Mouse (Mus musculus) kidney, postnatal 36 days (tissue): ENCODE measurements around the gene Gm20388.
A peak's percentile ranks its signal among the peaks of the same experiment; 100 is the strongest.

Experiments
- DNase-seq, 2 experiments: peaks; one replicate each; pipeline ENCODE4 v3.0.0; 2021 to 2022; ENCODE audit warnings: mixed read lengths in 2 of 2

Gm20388 gene

DNA sequence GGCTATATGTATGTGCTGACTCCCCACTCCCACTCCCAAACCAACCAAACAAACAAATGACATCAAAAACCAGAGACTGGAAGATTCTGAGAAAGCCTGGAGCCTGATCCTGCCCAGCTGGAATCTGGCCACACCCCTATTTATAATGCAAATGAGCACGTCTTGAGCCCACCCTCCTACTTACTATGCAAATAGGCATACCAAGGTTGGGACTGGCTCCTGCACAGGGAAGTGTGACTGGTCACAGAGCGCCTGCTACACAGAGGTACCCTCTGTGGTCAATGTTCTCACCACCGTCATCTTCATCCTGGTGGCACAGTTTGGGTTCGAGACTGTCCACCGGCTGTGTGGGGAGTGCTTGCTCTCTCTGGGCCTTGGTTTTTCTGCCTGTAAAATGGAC is 464.5 kb downstream of the Gm20388 start:
- peak; percentile 49 to 63 for DNase-seq

DNA sequence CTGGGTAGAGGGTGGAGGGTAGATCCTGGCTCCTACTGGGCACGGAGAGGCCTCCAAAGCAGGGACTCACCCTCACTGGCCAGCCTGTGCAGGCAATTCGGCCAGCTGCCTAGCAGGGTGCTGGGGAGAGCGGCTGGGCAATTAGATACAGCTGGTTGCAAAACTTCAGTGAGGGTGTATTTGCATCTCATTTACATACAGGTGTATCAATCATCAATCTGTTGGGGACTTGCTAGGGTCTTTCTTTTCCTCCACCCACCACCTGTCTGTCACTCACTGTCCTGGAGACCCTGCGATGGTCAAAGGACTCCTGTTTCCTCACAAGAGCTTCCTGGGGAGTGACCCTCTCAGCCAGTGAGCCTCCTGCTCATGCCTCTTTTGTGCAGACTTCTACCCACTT is 465.6 kb downstream of the Gm20388 start:
- DNase-seq: no peak

GRCm38 (mm10) chr8:120376847-120377802 is 466.5 kb downstream of the Gm20388 start:
- DNase-seq: peak in 1 of 2 experiments; percentile 56

DNA sequence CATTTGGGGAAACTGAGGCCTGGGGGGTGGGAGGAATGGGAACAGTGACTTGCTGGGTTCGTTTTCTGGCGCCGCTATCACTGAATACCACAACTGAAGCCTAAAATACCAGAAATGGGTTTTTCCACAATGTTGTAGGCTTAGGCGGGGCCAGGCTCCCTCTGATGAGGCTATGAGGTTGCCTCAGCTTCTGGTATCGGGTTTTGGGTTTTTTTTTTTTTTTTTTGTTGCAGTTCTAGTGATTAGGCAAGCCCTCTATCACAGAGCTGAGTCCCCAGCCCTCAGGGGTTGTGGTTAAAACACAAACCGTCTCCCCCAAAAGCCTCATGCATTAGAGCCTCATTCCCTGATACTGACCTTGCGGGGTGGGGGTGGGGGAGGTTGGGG is 467.2 kb downstream of the Gm20388 start:
- no peak for DNase-seq

DNA sequence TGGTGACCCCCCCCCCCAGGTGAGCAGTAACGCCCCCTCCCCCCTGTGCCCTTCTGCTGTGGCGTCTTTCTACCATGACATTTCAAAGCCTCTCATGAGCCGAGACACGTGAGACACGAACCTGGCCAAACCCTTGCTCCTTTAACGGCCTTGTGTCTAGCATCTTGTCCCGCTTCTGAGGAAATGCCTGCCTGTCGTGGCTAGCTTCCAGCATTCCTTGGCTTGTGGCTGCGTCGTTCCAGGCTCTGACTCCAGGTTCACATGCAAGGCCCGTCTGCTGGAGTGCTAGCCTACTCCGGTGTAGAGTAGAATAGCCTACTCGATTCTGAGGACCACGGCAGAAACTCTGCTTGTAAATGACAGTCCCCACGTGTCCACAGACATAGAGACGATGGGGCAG is 467.7 kb downstream of the Gm20388 start:
- DNase-seq: peak; percentile 88 to 92

- DNase-seq: no peak
Measured at GRCm38 (mm10) chr8:120379015-120379414, 468.4 kb downstream of the Gm20388 start.

GRCm38 (mm10) chr8:120381865-120382264 is 471.2 kb downstream of the Gm20388 start:
- DNase-seq: no peak

- peak; percentile 69 to 83 for DNase-seq
Measured at GRCm38 (mm10) chr8:120382436-120383203, 472.0 kb downstream of the Gm20388 start.

GRCm38 (mm10) chr8:120383204-120383560 is 472.5 kb downstream of the Gm20388 start:
- no peak for DNase-seq

DNA sequence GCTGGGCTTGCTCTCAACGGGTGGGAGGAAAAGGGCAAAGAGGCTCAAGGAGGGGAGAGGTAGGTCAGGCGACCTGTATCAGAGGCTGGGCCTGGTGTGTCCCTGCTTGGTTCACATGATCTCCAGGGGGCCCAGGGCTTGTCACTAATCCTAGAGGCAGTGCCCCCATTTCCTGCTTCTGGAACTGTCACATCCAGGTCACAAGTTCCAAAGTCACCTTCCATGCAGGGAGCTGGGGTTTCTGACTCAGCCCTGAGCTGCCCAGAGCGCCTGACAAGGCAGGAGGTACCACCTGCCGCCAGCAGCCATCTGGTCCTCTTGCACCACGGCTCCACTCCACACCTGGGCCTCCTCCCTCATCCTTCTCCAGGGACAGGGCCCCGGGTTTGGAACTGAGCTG is 473.1 kb downstream of the Gm20388 start:
- no peak for DNase-seq

- no peak for DNase-seq
Measured at GRCm38 (mm10) chr8:120384745-120385144, 474.1 kb downstream of the Gm20388 start.

DNA sequence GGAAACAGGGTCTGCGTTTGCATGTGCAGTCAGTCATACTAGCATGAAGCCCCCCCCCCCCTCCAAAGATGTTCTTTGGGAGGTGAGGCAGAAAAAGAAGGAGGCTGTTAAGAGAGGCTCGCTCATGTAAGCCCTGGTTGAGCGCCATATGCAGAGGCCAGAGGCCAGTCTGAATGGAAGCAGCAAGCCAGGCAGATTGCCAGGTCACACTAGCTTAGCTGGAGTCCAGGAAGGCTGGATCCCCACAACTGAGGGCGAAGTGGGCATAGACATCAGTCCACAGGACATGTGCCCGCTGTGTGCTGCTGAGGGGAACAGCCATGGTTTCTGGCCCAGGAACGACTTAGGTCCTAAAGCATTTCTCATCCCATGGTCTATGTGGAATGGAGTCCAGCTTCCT is 477.6 kb downstream of the Gm20388 start:
- peak in 1 of 2 experiments; percentile 45 for DNase-seq

GRCm38 (mm10) chr8:120390598-120390997 is 480.0 kb downstream of the Gm20388 start:
- DNase-seq: no peak

GRCm38 (mm10) chr8:120391856-120392255 is 481.2 kb downstream of the Gm20388 start:
- no peak for DNase-seq

DNA sequence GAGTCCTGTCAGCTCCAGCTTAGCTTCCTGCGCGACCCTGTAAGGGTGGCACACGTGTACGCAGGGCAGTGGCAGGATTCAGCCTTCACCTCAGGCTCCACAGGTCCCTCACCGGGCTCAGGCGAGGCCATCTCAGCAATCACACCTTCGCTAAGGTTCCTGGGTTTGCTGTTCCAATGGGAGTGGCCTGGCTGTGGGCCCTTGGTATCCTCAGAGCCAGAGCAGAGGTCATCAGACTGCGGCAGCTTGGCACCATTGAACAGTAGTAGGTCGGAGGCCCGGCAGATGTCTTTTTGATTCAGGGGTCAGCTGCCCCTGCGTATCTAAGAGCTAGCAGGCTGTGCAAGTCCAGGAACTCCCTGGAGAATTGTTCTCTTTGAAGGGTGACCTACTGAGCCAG is 482.4 kb downstream of the Gm20388 start:
- peak in 1 of 2 experiments; percentile 40 for DNase-seq

DNA sequence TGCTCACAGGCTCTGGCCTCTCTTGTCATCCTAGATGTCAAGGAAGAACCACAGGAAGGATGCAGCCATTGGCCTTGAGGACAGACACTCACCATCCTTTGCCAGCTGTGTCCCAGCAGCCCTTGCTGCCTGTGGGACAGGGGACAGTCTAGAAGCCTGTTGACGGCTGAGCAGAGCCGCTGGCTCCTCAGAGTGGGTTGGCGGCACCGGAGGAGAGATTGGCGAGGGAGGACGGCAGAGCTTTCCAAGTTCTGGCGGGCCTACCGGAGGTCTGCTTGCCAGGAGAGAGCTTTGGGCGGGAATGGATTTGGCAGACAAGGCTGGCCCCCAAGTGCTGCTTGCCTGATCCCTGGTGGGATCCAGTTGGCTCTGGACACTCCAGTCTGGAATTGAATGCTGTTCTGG is 483.2 kb downstream of the Gm20388 start:
- DNase-seq: peak in 1 of 2 experiments; percentile 35

DNA sequence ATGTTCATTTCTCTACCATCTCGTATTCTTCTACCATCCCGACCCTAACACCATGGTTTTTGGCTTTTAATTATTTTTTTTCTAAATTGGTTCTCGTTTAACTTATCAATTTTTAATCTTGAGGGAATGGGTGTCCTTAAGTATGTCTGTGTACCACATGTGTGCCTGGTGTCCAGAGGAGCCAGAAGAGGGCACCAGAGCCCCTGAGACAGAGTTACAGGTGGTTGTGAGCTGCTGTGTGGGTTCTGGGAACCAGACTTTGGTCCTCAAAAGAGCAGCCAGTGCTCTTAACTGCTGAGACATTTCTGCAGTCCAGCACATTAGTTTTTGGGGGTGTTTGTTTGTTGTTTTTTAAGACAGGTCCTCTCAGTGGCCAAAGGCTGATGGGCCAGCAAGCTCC is 485.3 kb downstream of the Gm20388 start:
- no peak for DNase-seq

DNA sequence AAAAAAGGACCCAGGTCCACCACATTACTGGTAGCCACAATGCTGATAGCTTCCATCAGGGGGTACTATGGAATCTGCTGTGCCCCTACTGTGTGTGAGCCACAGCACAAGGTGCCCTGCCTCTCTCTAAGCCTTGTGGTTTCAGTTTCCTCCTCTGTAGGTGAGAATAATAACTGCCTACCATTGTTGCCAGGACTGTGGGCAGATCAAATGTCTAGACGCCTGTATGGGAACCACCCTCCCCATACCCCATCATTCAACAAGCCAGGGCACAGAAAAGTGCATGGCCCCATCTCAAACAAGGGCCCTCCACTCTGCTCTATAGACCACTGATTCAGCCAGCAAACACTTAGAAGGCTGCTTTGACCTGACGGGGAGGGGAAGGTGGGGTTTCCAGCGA is 486.1 kb downstream of the Gm20388 start:
- no peak for DNase-seq

- no peak for DNase-seq
Measured at GRCm38 (mm10) chr8:120397444-120398411, 487.1 kb downstream of the Gm20388 start.

GRCm38 (mm10) chr8:120399212-120399934 is 488.7 kb downstream of the Gm20388 start:
- DNase-seq: no peak

DNA sequence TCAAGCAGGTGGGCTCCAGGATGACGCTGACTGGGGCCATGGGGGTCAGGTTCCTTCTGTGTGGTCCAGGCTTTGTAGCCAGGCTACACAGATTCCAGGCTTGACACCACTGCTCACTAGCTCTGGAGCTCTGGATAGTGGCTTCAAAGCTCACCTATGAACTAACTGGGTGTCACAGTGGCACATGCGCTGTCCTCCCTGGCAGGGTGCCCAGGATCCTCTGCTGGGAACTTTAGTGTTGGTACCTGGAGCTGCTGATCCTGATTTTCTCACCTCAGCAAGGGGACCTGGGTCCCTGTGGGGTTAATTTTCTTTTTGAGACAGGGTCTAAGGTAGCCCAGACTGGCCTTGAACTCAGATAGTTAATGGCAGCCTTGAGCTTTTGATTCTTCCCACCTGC is 490.6 kb downstream of the Gm20388 start:
- DNase-seq: peak in 1 of 2 experiments; percentile 70

DNA sequence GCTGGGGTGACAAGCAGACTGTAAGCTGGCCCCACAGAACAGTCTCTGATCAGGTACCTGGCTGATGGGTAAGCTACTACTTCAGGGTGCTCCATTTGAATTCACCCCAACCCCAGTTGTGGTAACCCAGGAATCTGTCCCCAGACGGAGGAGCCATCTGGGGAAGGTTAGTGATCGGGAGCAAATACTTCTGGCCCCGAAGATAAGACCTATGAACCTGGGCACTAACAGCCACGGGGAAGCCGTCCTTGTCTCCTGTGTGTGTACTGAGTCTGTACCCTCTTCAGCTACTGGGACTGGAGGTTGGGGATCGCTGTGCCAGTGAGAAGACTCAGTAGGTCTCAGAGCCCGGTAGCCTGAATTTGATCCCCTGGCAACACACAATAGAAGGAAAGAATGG is 491.1 kb downstream of the Gm20388 start:
- DNase-seq: no peak
